Mouse (Mus musculus) lung, adult 2 months (tissue): ENCODE results near the gene Ctnnb1.

Source experiments
- CTCF ChIP-seq: fragments of 200-500 bp; IDR thresholded peaks from 2 replicates; pipeline ENCODE4 v1.5.1; 2011; ENCODE audit warnings: mild to moderate bottlenecking, low read length, control low read depth; ENCODE audit not compliant: insufficient read depth
- POLR2A ChIP-seq: fragments of 200-500 bp; IDR thresholded peaks from 2 replicates; pipeline ENCODE4 v1.6.1; 2011; ENCODE audit warnings: low read depth, mild to moderate bottlenecking, control low read depth, low read length, borderline replicate concordance; ENCODE audit errors: extremely low read depth

GRCm38 (mm10) chr9:120984509-120984908 is 55.5 kb downstream of the Ctnnb1 start:
- TF ChIP-seq CTCF (no peak), POLR2A (no peak)
